Mouse (Mus musculus): ENCODE measurements around the gene Krt35. TPM values are rescaled to one million over a fixed set of nuclear protein-coding genes. Genes with fewer than 3 reads are reported as not detected.

Krt35 gene
- total RNA-seq (2023): not detected

DNA sequence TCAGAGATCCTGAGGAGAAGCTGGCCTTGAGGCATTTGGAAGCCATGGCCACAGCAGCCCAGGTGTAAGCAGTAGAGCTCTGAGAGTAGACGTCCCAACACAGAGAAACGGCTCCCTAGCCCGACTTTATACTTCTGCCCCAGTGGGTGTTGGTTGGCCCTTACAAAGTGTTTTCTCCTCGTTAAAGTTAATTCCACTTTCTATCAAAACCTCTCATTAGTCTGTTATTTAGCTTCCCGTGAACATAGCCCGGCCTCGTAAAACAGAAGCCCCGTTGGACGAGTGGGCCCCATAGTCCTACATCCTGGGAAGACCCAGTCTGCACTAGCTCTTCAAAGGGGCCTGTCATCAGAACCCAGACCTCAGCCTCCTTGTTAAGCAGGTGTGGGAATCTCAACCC, at the start of gene Krt35:
Krt35 (minus strand) TSS at position 101 of the 400 bp plus-strand sequence.

DNA sequence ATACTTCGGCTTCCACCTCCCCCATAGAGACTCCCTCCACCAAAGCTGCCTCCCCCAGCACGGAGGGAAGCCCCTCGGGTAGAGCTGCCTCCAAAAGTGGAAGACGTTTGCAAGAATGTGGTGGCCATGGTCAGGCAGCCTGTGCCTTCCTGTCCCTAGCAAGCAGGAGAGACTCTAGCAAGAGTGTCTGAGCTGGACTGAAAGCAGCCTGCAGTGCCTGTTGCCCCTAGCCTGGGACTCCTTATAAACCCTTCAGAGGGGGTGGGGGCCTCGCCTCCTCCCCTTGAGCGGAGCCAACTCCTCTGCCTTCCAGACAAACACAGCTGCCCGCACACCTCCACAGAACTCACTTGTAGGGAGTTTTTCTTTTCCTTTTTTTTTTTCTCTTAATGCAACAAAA, 39.7 kb upstream of the Krt35 start, which contains the start of gene Krt15:
Krt15 (minus strand) TSS at position 198 of the 400 bp plus-strand sequence.

DNA sequence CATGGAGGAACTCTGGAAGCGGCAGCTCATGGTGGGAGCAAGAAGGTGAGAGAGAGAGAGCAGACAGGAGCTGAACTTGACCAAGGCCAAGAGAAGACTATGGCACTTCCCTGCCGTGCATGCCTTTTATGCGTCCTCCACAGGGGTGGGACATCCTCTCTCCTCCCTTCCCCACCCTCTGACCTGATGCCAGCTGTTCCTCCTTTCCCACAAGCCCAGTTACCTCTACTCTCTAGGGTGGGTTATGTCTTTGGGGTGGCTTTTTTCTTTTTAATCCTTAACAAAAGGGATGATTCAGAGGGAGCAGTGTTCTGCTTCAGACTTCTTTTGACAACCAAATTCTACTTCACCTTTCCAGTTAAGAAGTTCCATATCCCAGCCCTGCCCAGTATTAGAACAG, 25.4 kb upstream of the Krt35 start, which contains the start of gene Krt13:
Krt13 (minus strand) TSS at position 101 of the 400 bp plus-strand sequence.

DNA sequence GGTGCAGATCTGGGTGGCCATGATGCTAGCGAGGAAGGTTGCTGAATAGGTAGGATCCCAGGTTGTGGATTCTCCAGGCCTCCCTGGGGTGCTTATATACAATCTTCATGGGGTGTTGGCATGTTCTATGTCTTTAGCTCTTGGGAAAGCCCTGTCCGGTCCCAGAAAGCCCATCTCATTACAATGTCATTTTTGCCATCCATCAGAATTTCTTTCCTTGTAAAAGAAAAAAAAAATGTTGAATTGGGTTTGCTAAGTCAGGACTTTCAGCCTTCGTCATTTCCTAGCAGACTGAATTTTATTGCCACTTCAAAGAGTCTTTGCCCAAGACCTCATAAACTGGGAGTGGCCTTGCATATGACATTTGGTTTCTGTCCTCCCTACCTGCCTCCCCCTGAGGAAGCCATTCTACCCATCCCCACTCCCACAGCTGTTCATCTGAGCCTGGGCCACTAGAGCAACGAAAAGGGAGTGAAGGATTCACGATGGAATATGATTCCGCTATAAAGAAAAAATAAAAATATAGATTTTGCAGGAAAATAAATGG, 9.6 kb upstream of the Krt35 start, which contains the start of gene Krt36:
Krt36 (minus strand) TSS at position 51 of the 547 bp plus-strand sequence.

DNA sequence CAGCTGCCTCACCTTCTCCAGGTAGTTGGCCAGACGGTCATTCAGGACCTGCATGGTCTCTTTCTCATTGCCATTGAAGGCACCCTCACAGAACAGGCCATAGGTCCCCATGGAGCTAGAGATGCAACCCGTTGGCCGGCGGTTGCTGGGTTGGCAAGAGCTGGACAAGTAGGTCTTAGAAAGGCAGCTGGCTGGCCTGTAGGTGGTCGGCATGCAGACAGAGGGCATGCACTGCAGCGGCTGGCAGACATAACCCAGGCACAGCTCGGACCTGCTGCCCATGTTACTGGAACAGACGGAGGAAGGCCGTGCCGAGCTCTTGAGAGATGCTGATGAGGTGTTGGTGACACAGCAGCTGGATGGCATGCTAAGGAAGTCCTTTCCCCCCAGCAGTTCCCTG, 8.2 kb downstream of the Krt35 start, which contains the start of gene Krt32:
Krt32 (minus strand) TSS at position 366 of the 400 bp plus-strand sequence.

DNA sequence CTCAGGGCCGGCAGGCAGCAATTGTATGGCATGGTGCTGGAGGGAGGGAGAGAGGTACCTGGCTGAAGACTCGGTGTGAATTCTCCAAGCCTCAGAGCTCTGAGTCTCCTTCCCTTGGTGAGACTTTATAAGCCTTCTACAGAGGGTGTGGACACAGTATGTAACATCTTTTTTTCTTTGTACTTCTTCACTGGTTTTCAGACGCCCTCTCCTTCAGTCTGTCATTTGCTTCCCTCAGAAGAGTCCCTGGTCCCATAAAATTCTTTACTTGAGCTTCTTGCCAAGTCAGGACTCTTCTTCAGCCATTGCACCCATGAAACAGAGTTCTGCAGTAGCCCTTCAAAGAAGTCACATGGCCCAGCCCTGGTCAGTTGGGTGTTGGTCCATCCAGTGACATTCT, 45.6 kb downstream of the Krt35 start, which contains the start of gene Krt31:
Krt31 (minus strand) TSS at position 101 of the 400 bp plus-strand sequence.

Other genes with a start within 250 kb of the Krt35 start
- gene Krtap4-16, start 244.6 kb downstream of the Krt35 start, total RNA-seq (2023): not detected
- not detected for gene Gm11568, start 238.3 kb downstream of the Krt35 start, total RNA-seq (2023)
- gene Gm11559, start 231.8 kb downstream of the Krt35 start, total RNA-seq (2023): not detected
- gene Krtap9-1, start 222.9 kb downstream of the Krt35 start, total RNA-seq (2023): not detected
- gene Gm11567, start 217.1 kb downstream of the Krt35 start, total RNA-seq (2023): not detected
- not detected for gene Krtap31-1, start 188.3 kb downstream of the Krt35 start, total RNA-seq (2023)
- gene Gm11565, start 181.5 kb downstream of the Krt35 start, total RNA-seq (2023): not detected
- not detected for gene Krtap31-2, start 159.9 kb downstream of the Krt35 start, total RNA-seq (2023)
- not detected for gene Krtap9-5, start 147.8 kb downstream of the Krt35 start, total RNA-seq (2023)
- not detected for gene Krtap29-1, start 117.2 kb downstream of the Krt35 start, total RNA-seq (2023)
- gene Krtap16-1, start 109.6 kb downstream of the Krt35 start, total RNA-seq (2023): not detected
- not detected for gene Krtap17-1, start 102.2 kb downstream of the Krt35 start, total RNA-seq (2023)
- gene Krt33a, start 80.0 kb downstream of the Krt35 start, total RNA-seq (2023): not detected
- gene Krt33b, start 66.4 kb downstream of the Krt35 start, total RNA-seq (2023): not detected
- gene Krt34, start 54.7 kb downstream of the Krt35 start, total RNA-seq (2023): not detected
- gene Krt31, start 45.7 kb downstream of the Krt35 start, total RNA-seq (2023): not detected
- gene Krt32, start 8.0 kb downstream of the Krt35 start, total RNA-seq (2023): not detected
- gene Krt36, start 9.4 kb upstream of the Krt35 start, total RNA-seq (2023): not detected
- not detected for gene Krt13, start 25.3 kb upstream of the Krt35 start, total RNA-seq (2023)
- not detected for gene Krt15, start 39.7 kb upstream of the Krt35 start, total RNA-seq (2023)
- gene Krt19, start 52.4 kb upstream of the Krt35 start, total RNA-seq (2023): not detected
- gene Krt9, start 97.0 kb upstream of the Krt35 start, total RNA-seq (2023): not detected
- gene Krt14, start 111.3 kb upstream of the Krt35 start, total RNA-seq (2023): not detected
- not detected for gene Krt16, start 152.7 kb upstream of the Krt35 start, total RNA-seq (2023)
- not detected for gene Krt17, start 164.8 kb upstream of the Krt35 start, total RNA-seq (2023)
- gene Krt42, start 173.6 kb upstream of the Krt35 start, total RNA-seq (2023): not detected
- gene Eif1, start 223.6 kb upstream of the Krt35 start, total RNA-seq (2023): 1,000 to 10,000 TPM; 1,687 to 1,738 TPM
- not detected for gene Gast, start 238.2 kb upstream of the Krt35 start, total RNA-seq (2023)